Mouse (Mus musculus) monocyte, adult 5-6 weeks (primary cell): ENCODE measurements around the gene Sf3b3. TPM values are rescaled to one million over a fixed set of nuclear protein-coding genes. Genes with fewer than 3 reads are reported as not detected.
"Not testable (repeated sequence)": the region's sequence is repeated elsewhere in the genome, so short reads cannot be mapped to it uniquely, and the experiment has no call there.

Experiments
- ATAC-seq: fragments of 153-309, 156-312 bp; replicated peaks from 2 replicates; pipeline ENCODE4 v1.8.0; 2017; ENCODE audit warnings: mild to moderate bottlenecking; ENCODE audit not compliant: low TSS enrichment, insufficient number of reproducible peaks, severe bottlenecking, poor library complexity, low FRiP score
- total RNA-seq: library from RNA; stranded (forward); fragments of 200-1000, 200-491, 200-594 nt; gene quantifications from 3 replicates; pipeline ENCODE4 v1.2.3, GENCODE M21; 2017

The Sf3b3 gene
- total RNA-seq, 1 experiment from 2014 or later: 114 TPM

- no peak for ATAC-seq
Observed at GRCm38 (mm10) chr8:110786934-110787333, 59.7 kb downstream of the Sf3b3 start.

GRCm38 (mm10) chr8:110786501-110786900 is 60.1 kb downstream of the Sf3b3 start:
- not testable (repeated sequence) for ATAC-seq

GRCm38 (mm10) chr8:110785366-110785765 is 61.2 kb downstream of the Sf3b3 start:
- no peak for ATAC-seq

GRCm38 (mm10) chr8:110779924-110780718 is 66.5 kb downstream of the Sf3b3 start:
- no peak for ATAC-seq

- no peak for ATAC-seq
Observed at GRCm38 (mm10) chr8:110776335-110776734, 70.3 kb downstream of the Sf3b3 start.

DNA sequence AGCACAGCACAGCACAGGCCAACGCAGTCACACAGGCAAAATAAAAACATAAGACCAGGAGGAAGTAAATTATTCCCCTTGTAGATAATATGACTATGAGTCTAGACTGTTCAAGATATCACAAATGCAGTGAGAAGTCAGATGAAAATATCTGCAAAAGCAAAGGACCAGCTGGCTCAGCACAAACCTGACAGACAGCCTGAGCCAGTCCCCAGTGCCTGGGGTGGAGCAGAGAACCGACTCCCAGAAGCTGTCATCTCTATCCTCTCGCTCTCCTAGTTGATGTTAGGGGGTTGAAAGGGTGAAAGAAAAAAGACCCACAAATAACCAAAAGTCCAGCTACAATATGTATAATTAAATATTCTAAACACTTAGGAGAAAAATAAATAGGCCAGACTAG is 70.9 kb downstream of the Sf3b3 start:
- no peak for ATAC-seq

GRCm38 (mm10) chr8:110775316-110775715 is 71.3 kb downstream of the Sf3b3 start:
- no peak for ATAC-seq

GRCm38 (mm10) chr8:110774725-110775124 is 71.9 kb downstream of the Sf3b3 start:
- no peak for ATAC-seq

DNA sequence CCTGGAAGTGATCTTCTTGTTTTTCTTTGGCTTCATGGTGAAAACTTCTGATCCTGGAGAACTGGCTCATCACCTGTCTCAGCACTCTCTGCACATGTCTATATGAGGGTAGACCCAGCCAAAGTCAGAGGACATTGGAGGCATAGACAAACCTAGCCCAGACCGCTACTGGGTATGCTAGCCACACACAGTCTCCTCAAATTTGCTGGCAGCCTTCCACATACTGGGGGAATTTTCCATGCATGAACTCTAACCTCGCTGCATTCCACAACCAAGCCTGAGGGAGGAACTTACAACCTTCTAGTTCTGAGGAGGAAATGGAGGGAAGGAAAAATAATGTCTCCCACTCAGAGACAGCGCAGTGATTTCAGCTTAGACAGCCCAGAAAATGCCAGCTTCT is 72.5 kb downstream of the Sf3b3 start:
- no peak for ATAC-seq

DNA sequence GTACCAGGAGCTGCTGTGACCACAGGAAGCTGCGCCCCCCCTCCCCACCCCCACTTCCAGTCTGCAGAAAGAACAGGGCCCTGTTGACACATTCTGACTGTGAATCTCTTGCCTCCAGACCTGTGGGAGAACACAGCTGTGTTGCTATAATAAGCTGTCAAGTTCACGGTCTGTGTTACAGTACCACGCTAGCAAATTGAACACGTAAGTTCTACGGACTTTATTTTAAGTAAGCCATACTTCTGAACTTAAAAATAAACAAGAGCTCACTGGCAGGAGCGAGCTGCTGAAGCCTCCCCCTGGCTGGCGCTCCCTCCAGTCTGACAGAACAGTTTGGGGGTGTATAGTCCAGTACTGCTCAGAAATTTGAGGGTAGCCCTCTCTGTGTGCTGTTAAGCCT is 74.1 kb downstream of the Sf3b3 start:
- no peak for ATAC-seq

DNA sequence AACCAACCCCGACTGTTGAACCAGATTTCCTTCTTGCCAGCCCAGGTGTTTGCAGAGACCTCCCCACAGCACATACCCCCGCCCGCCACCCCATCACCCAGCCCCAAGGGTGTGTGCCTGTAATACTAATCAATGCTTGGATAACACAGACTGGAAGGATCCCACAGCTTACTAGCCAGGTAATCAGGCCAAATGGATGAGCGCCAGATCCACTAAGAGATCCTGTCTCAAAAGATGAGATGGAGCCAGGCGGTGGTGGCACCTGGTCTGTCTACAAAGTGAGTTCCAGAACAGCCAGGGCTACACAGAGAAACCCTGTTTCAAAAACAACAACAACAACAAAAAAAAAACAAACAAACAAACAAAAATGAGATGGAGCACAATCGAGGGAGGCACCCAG is 79.3 kb downstream of the Sf3b3 start:
- ATAC-seq: no peak

DNA sequence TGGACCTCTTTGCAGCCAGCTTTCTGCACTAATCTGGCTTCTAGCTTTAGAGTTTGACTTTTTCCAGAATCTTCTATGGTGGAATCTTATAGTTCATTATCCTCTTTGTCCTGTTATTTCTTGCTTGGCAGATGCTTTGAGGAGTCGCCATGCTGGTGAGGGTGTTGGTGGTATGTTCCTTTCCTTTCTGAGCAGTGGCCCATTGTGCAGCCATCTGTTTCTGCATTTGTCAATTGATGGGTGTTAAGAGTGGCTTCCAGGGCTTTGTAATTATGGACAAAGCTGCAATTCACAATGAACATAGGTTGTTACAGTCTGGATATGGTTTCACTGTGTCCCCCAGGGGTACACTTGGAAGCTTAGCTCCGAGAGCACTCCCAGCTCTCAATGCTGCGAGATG is 81.9 kb downstream of the Sf3b3 start:
- ATAC-seq: no peak

DNA sequence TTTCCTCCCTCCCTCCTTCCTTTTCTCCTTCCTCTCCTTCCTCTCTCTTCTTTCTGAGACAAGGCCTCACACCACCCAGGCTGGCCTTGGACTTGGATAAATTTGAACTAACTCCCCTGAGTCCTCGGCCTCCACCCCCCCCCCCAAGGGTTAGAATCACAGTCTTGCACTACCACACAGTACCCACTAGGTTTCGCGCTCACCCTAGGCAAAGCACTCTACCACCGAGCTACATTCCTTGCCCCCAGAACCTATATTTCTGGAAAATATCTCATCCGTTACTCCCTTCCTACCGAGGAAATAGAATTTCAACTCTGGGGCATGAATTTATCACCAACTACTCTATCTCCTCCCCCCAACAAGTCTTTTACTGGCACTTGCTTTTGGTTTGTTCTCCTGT is 84.6 kb downstream of the Sf3b3 start:
- ATAC-seq: no peak

- no peak for ATAC-seq
Observed at GRCm38 (mm10) chr8:110761185-110761584, 85.4 kb downstream of the Sf3b3 start.

DNA sequence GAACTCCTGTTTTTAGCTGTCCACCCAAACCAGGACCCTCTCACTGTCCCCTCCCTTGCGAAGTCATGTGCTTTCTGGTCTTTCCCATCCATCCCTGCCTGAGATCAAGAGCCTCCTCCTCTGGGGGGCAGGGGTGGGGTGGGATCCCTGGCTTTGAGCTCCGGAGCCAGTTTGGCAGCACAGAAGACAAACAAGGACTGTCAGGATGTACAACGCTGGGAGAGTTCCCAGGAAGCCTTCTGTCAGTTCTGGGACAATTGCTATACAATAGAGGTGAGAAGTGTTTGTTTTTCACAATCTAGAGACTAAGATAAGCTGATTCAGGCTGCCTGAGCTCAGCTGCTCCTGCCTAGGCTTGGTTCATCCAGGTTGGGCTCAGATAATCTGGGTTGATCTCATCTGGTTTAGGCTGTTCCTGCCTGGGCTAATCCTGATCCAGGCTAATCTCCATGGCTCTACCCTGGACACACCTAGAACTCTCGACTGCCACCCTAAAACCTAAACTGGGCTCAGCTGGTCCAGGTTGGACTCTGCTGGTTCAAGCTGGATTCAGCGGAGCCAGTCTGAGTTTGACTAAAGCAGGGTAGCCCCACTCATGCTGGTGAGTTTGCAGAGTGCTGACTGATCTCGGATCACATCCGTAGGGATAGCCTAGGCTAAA is 86.2 kb downstream of the Sf3b3 start:
- ATAC-seq: no peak

Other genes with a start within 250 kb of the Sf3b3 start
- gene Vac14, start 228.2 kb downstream of the Sf3b3 start, total RNA-seq: 19.3 to 38.3 TPM (median 24.0 TPM) in 3 replicates
- gene Mtss1l, start 125.3 kb downstream of the Sf3b3 start, total RNA-seq: 0.32 to 1.2 TPM (median 1.1 TPM) in 3 replicates
- not detected in 3 replicates for gene Il34, start 40.9 kb downstream of the Sf3b3 start, total RNA-seq
- 31.6 to 42.9 TPM (median 40.7 TPM) in 3 replicates for gene Cog4, start 187 bp downstream of the Sf3b3 start, total RNA-seq
- gene Fuk, start 55.7 kb upstream of the Sf3b3 start, total RNA-seq: 2.9 to 7.2 TPM (median 2.9 TPM) in 3 replicates
- gene St3gal2, start 73.1 kb upstream of the Sf3b3 start, total RNA-seq: 3.6 to 10.5 TPM (median 5.7 TPM) in 3 replicates
- 26.0 to 30.5 TPM (median 27.2 TPM) in 3 replicates for gene Ddx19a, start 151.0 kb upstream of the Sf3b3 start, total RNA-seq
- 11.0 to 15.2 TPM (median 14.4 TPM) in 3 replicates for gene Ddx19b, start 185.0 kb upstream of the Sf3b3 start, total RNA-seq
- gene Aars, start 186.4 kb upstream of the Sf3b3 start, total RNA-seq: 21.3 to 43.8 TPM (median 39.0 TPM) in 3 replicates
- 3.1 to 8.9 TPM (median 5.7 TPM) in 3 replicates for gene Exosc6, start 209.6 kb upstream of the Sf3b3 start, total RNA-seq
- not detected in 3 replicates for gene Clec18a, start 245.6 kb upstream of the Sf3b3 start, total RNA-seq
- gene Pdpr, start 247.8 kb upstream of the Sf3b3 start, total RNA-seq: 14.7 to 21.9 TPM (median 18.5 TPM) in 3 replicates